Comparison of ENCODE assay signal across 16 mouse cellular contexts in genomic region chr13:48336135-48336534, GRCm38 (mm10).
"Had no signal": no experiment of that assay in that cellular context is flagged by ENCODE, and none has a peak within 500 bp of the region (broad histone marks: within the 10 kb centered on the region; RNA-seq: fewer than 3 reads in every experiment).

No protein-coding gene starts in this region.

- H3K4me3 ChIP-seq: limb, embryonic 10.5 days; limb, embryonic 13.5 days; lung, embryonic 15.5 days; neural tube, embryonic 12.5 days had no signal

- H3K27me3 ChIP-seq: limb, embryonic 13.5 days; lung, embryonic 15.5 days; neural tube, embryonic 12.5 days had no signal

- H3K36me3 ChIP-seq: limb, embryonic 10.5 days; limb, embryonic 13.5 days; lung, embryonic 15.5 days; neural tube, embryonic 12.5 days had no signal

- H3K4me1 ChIP-seq: lung, embryonic 15.5 days; neural tube, embryonic 12.5 days had no signal

- H3K4me2 ChIP-seq: limb, embryonic 13.5 days; liver, embryonic 11.5 days; lung, embryonic 15.5 days; midbrain, embryonic 11.5 days; neural tube, embryonic 12.5 days had no signal

- H3K27ac ChIP-seq: limb, embryonic 10.5 days; limb, embryonic 13.5 days; liver, embryonic 14.5 days; lung, embryonic 15.5 days; neural tube, embryonic 12.5 days had no signal

- DNase-seq: kidney, adult 9 months; lung, postnatal 10 days; lung, postnatal 4 days; midbrain, embryonic 14.5 days; retina, postnatal 1 day; right cerebral cortex, postnatal 25 days; thymus, adult 18-20 months; thymus, postnatal 36 days had no signal

- H3K9ac ChIP-seq: limb, embryonic 13.5 days; liver, embryonic 14.5 days; liver, postnatal 0 days; lung, embryonic 15.5 days; neural tube, embryonic 12.5 days had no signal

- H3K9me3 ChIP-seq: limb, embryonic 10.5 days; limb, embryonic 13.5 days; lung, embryonic 15.5 days; neural tube, embryonic 12.5 days had no signal
